Mouse (Mus musculus): ENCODE measurements around the gene Scn3a. TPM values are rescaled to one million over a fixed set of nuclear protein-coding genes. Genes with fewer than 3 reads are reported as not detected.
"Not testable (repeated sequence)": the region's sequence is repeated elsewhere in the genome, so short reads cannot be mapped to it uniquely, and the experiment has no call there.

Scn3a gene
- polyA plus RNA-seq, 2 experiments, result 0.01 TPM

DNA sequence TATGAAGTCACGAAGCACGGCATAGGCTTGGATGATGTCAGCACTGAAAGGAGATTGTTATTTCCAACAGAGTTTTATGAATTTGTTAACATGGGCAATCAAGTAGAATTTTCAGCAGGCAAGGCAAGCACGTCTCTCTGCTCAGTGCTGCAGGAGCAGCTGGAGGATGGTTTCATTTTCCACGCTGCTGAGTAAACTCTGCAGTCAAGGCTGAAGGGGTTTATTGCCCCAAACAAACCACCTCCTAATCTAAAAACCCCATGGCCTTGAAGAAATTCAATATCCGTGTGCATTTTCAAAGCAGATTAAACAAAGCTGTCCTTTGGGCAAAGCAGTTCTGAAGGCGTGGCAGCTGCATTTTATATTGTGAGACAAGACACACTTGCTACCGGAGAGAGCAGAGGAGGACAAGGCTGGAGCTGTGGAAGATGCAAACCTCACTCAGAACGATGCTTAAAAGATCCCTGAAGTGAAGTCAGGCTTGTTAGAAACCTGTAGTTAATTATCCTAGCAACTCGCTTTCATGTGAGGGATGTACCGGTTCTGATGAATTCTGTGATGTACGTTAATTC lies 96.0 kb downstream of the Scn3a start:
- DNase-seq (ENCODE audit: low read depth in 3 of 3, low spot score in 3 of 3) (no peak), ATAC-seq (ENCODE audit: insufficient read depth) (no peak)
- no peak overlapping the region for H3K4me2 ChIP-seq (ENCODE audit: low read depth)
- no peaks in the 10 kb centered on the region for H3K9me3 ChIP-seq (ENCODE audit: control insufficient read depth, low read length)
- no peaks in the 10 kb centered on the region for H3K4me1 ChIP-seq (replicated peaks; ENCODE audit: control insufficient read depth in 2 of 2, insufficient read depth in 2 of 2, low read length in 1 of 2)
- WGBS (ENCODE audit: insufficient replicate concordance), result 57% methylated on average over 11 of the region's 11 CpGs
- no peaks in the 10 kb centered on the region for H3K36me3 ChIP-seq (replicated peaks; ENCODE audit: control insufficient read depth, insufficient read depth, low read depth)
- no peak overlapping the region for H3K27ac ChIP-seq
- no peaks in the 10 kb centered on the region for H3K27me3 ChIP-seq (ENCODE audit: control insufficient read depth, insufficient read depth, low read length)
- no peak overlapping the region for H3K4me3 ChIP-seq (ENCODE audit: insufficient read depth in 1 of 2, low read depth in 2 of 2, low read length in 2 of 2)
- TF ChIP-seq EP300 (IDR thresholded peaks at IDR 0.05; ENCODE audit: low read depth) (no peak), CTCF (IDR thresholded peaks at IDR 0.05; ENCODE audit: low read depth) (no peak)
- no peak overlapping the region for H3K9ac ChIP-seq (replicated peaks)

DNA sequence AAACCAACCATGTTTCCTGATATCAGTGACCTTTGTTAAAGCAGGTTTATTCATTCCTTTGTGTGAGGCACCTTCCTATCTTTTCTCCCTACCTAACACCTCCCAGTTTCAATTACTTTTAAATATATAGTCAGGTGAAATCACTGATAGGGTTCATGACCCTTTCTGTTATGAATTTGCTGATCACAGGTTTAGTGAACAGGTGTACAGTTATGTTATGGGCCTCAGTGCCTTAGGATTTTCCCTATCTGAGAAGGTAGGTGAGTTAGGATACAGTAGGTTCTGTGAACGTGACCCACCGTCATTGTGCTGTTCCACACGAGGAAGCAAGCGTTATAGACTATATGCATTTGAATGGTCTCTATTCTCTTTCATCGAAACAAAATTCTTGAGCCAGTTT lies 101.7 kb downstream of the Scn3a start:
- Histone ChIP-seq H3K9ac (replicated peaks) (no peak overlapping the region), H3K4me1 (replicated peaks; ENCODE audit: control insufficient read depth in 2 of 2, insufficient read depth in 2 of 2, low read length in 1 of 2) (no peaks in the 10 kb centered on the region), H3K36me3 (replicated peaks; ENCODE audit: control insufficient read depth, insufficient read depth, low read depth) (no peaks in the 10 kb centered on the region), H3K9me3 (ENCODE audit: control insufficient read depth, low read length) (no peaks in the 10 kb centered on the region), H3K4me2 (ENCODE audit: low read depth) (no peak overlapping the region), H3K4me3 (ENCODE audit: insufficient read depth in 1 of 2, low read depth in 2 of 2, low read length in 2 of 2) (no peak overlapping the region), H3K27me3 (ENCODE audit: control insufficient read depth, insufficient read depth, low read length) (no peaks in the 10 kb centered on the region), H3K27ac (no peak overlapping the region)
- DNase-seq (ENCODE audit: low read depth in 3 of 3, low spot score in 3 of 3) (no peak), ATAC-seq (ENCODE audit: insufficient read depth) (no peak)
- 67% methylated on average over 5 of the region's 5 CpGs for WGBS (ENCODE audit: insufficient replicate concordance)
- TF ChIP-seq EP300 (IDR thresholded peaks at IDR 0.05; ENCODE audit: low read depth) (no peak), CTCF (IDR thresholded peaks at IDR 0.05; ENCODE audit: low read depth) (no peak)

DNA sequence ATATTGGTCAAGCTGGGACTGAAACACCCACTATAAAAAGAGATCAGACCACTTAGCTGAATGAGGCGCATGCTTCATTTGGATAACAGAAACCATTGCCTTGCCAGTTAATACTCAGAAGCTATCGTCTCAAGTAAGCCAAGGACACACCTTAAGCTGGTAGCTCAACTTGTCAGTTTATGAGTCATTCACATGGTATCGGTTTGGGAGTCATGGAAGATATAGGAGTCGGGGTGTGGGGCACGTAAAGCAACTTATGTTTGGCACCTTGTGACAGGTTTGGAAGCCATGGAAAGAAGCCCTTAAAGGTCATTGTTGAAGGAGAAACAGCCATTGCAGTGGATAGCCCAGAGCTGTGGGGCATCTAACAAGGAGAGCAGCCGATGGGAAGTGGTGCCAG lies 113.7 kb downstream of the Scn3a start:
- Histone ChIP-seq H3K36me3 (replicated peaks; ENCODE audit: control insufficient read depth, insufficient read depth, low read depth) (no peaks in the 10 kb centered on the region), H3K4me3 (ENCODE audit: insufficient read depth in 1 of 2, low read depth in 2 of 2, low read length in 2 of 2) (no peak overlapping the region), H3K4me2 (ENCODE audit: low read depth) (no peak overlapping the region), H3K9ac (replicated peaks) (no peak overlapping the region), H3K27me3 (ENCODE audit: control insufficient read depth, insufficient read depth, low read length) (no peaks in the 10 kb centered on the region), H3K27ac (no peak overlapping the region), H3K4me1 (replicated peaks; ENCODE audit: control insufficient read depth in 2 of 2, insufficient read depth in 2 of 2, low read length in 1 of 2) (no peaks in the 10 kb centered on the region), H3K9me3 (ENCODE audit: control insufficient read depth, low read length) (no peaks in the 10 kb centered on the region)
- ATAC-seq (ENCODE audit: insufficient read depth) (no peak), DNase-seq (ENCODE audit: low read depth in 3 of 3, low spot score in 3 of 3) (no peak)
- 72% methylated on average over 6 of the region's 6 CpGs for WGBS (ENCODE audit: insufficient replicate concordance)
- no peak for TF ChIP-seq EP300 (IDR thresholded peaks at IDR 0.05; ENCODE audit: low read depth)
- TF ChIP-seq CTCF (IDR thresholded peaks at IDR 0.05; ENCODE audit: low read depth), result no peak

DNA sequence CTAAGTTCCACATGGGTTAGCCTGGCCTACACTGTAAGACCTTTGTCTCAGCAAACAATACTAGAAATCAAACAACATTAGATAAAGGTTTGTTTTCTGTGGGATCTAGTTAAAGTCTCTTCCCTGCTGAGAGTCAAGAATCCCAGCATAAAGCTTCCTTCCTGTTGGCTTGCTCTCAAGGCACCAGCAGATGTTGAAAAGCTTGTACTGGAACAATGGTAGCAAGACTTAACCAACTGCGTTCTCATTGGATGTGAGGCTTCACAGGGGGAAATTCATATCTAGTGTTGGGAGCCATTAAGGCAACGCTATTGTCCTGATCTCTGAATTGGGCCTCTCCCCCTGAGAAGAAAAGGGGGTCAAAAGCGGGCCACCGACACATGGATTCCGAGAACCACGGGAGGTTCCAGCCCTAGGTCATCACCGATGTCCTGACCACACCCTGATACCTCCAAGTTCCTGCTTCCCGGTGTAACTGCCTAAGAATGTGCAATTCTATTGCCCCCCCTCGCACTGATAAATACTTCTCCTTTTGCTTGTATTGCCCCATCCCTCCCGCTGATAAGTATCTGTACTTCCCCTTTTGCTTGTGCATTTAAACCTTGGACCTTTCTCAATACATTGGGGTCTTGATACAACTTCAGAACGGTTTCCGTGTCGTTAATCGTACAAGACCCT lies 115.9 kb downstream of the Scn3a start:
- not testable (repeated sequence) for H3K27ac ChIP-seq; H3K36me3 ChIP-seq (replicated peaks; ENCODE audit: control insufficient read depth, insufficient read depth, low read depth); H3K27me3 ChIP-seq (ENCODE audit: control insufficient read depth, insufficient read depth, low read length); H3K4me1 ChIP-seq (replicated peaks; ENCODE audit: control insufficient read depth in 2 of 2, insufficient read depth in 2 of 2, low read length in 1 of 2); H3K9ac ChIP-seq (replicated peaks); H3K4me2 ChIP-seq (ENCODE audit: low read depth); ATAC-seq (ENCODE audit: insufficient read depth); H3K9me3 ChIP-seq (ENCODE audit: control insufficient read depth, low read length); H3K4me3 ChIP-seq (ENCODE audit: insufficient read depth in 1 of 2, low read depth in 2 of 2, low read length in 2 of 2); DNase-seq (ENCODE audit: low read depth in 3 of 3, low spot score in 3 of 3)
- WGBS (ENCODE audit: insufficient replicate concordance), result 63% methylated on average over 10 of the region's 14 CpGs

DNA sequence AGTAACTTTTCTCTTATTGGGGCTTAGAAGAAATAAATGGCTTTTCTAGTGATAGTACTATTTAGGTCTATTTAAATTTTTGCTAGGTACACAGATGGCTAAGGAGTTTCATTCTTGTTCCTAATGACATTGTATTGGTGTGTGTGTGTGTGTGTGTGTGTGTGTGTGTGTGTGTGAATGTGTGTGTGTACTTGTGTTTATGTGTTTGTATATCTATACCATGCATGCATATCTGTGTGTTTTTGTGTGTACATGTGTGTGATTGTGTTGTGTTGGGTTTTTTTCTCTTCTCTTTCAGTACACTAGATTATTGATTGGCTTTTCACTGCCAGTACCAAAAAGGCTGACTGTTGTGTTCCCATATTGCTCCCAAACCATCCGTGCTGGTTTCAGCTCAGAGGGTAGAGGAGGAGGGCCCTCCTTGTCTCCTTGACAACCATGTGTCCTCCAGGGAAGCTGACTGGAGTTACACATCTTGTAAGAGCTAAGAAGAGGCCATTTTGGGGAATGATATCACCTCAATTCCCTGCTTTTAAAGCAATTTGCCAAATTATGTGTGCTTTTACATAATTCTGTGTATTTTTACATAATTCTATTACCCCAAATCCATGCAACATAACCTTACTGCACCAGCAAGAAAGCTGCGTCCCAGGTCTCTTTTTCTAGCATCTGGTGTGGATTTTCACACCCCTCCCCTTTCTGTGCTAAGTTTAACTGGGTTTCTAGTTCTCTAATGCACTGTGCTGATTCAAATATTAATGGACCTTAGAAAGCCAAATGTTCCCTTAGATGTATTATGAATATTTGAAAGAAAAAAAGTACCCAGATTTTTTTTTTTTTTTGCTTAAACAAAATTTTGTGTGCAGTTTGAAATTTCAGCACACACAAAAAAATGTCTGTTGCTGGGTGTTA lies 116.7 kb downstream of the Scn3a start:
- ATAC-seq (ENCODE audit: insufficient read depth), result no peak
- WGBS (ENCODE audit: insufficient replicate concordance), result 32% methylated on average over 2 of the region's 2 CpGs
- no peaks in the 10 kb centered on the region for H3K27me3 ChIP-seq (ENCODE audit: control insufficient read depth, insufficient read depth, low read length)
- no peak overlapping the region for H3K4me3 ChIP-seq (ENCODE audit: insufficient read depth in 1 of 2, low read depth in 2 of 2, low read length in 2 of 2)
- no peak overlapping the region for H3K27ac ChIP-seq
- no peaks in the 10 kb centered on the region for H3K9me3 ChIP-seq (ENCODE audit: control insufficient read depth, low read length)
- H3K9ac ChIP-seq (replicated peaks), result no peak overlapping the region
- H3K4me2 ChIP-seq (ENCODE audit: low read depth), result no peak overlapping the region
- no peaks in the 10 kb centered on the region for H3K36me3 ChIP-seq (replicated peaks; ENCODE audit: control insufficient read depth, insufficient read depth, low read depth)
- TF ChIP-seq CTCF (IDR thresholded peaks at IDR 0.05; ENCODE audit: low read depth) (no peak), EP300 (IDR thresholded peaks at IDR 0.05; ENCODE audit: low read depth) (no peak)
- H3K4me1 ChIP-seq (replicated peaks; ENCODE audit: control insufficient read depth in 2 of 2, insufficient read depth in 2 of 2, low read length in 1 of 2), result no peaks in the 10 kb centered on the region
- no peak for DNase-seq (ENCODE audit: low read depth in 3 of 3, low spot score in 3 of 3)

Data from liver, embryonic 14.5 days (tissue).